Mouse (Mus musculus) brain, adult 10 weeks (tissue): ENCODE results near the gene Cptp. TPM values are rescaled to one million over a fixed set of nuclear protein-coding genes. Genes with fewer than 3 reads are reported as not detected.

Experiments
- polyA plus RNA-seq: library from polyadenylated mRNA; stranded (reverse); fragments of 350-450 nt; fragmentation: Illumina TruSeq; extraction: RNeasy Lipid Tissue Mini Kit (QIAGEN cat#74804); gene quantifications from one replicate; pipeline ENCODE4 v1.2.3, GENCODE M21; 2015; ENCODE audit warnings: low read depth, low replicate concordance

The Cptp gene
- 17.8 TPM for polyA plus RNA-seq

DNA sequence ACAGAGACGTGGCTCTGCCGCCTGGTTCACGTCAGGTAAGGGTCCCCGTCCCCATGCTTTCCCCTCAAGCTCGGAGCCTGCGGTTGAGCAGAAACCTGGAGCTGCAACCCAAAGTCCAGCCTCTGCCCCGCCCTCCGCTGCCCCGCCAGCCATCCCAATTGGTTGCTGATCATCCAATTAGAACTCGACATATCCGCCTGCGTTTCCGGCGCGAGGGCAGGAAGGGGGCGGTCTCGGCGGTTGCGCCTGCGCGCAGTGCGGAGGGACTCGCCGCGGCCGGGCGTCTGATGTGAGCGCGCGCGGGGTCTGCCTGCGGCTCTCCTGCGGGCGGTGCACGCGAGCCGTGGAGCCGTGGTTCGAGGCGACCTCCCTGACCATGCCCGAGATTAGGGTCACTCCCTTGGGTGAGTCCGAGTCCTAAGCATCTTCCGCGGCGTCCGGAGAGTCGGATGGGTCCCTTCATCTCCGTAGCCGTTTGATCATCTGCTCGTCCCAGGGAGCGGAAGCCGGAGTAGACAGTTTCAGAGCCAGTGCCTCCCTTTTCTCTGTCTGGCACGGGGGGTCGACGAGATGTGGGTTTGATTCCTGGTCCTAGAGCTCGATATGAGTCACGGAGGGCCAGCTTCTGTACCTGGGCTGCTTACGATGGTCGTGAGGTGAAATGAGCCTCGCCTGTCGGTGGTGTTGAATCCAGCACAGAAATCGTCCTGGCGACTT is at the start of gene Cptp, which contains the start of gene Ints11:
Gene Cptp (minus strand): TSS at position 124 of the 717 bp plus-strand sequence.
Gene Ints11 (plus strand): TSS at position 230 of the 717 bp plus-strand sequence.

GRCm38 (mm10) chr4:155891551-155892001 is 22.3 kb upstream of the Cptp start, which contains the start of the genes Pusl1 and Acap3:
TSS of gene Pusl1 (minus strand) at chr4:155891781.
TSS of gene Acap3 (plus strand) at chr4:155891822.

GRCm38 (mm10) chr4:155863001-155863400 is 6.2 kb downstream of the Cptp start, which contains the start of gene Tas1r3:
TSS of gene Tas1r3 (minus strand) at chr4:155863362.

GRCm38 (mm10) chr4:155846871-155847578 is 22.2 kb downstream of the Cptp start, which contains the start of gene Dvl1:
TSS of gene Dvl1 (plus strand) at chr4:155847402.

DNA sequence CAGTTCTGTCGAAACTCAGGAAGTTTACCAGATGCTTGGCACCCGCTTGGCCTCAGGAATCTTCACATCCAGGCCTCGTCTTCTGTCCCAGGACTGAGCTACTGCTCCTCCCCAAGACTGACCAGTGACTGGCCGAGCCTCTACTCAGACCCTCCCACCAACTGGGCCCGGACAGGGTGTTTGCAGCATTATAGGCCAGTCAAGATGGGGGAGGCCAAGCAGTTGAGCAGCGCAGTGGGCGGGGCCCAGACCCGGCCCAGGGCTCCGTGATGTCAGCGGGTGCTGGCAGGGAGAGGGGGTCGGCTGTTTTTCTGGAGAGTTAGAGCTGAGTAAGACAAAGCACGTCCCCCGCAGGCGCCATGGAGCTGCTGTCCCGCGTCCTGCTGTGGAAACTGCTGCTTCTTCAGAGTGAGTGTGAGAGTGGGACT is 29.7 kb downstream of the Cptp start, which contains the start of gene Mxra8:
Gene Mxra8 (plus strand): TSS at position 198 of the 428 bp plus-strand sequence.

DNA sequence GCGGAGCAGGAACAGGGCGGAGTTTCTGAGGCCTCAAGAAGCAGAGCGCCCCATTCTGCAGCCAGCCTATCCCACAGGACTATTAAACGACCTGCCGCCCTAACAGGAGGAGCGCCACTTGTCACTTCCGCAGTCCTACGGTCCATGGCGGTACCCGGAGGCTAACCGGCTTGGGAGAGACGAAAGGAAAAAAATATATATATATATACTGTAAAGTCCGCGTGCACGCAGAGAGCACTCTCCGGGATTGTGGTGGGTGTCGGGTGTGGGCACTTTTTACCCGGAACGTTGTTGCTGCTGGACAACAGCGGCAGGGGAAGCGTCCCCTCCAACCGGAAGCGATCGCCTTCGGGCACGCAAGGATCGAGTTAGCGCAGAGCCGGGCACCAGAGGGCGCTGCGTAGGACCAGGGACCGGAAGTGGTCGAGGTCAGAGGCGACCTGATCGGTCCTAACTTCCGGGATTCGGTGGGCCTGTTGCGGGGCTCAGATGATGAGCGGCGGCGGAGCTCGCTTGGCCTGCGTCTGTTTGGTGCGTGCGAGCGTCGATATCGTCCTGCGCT is 38.0 kb downstream of the Cptp start, which contains the start of gene Aurkaip1:
Gene Aurkaip1 (plus strand): TSS at position 68 of the 562 bp plus-strand sequence.

Other genes with a start within 250 kb of the Cptp start
- gene Cdk11b, start 244.6 kb downstream of the Cptp start, polyA plus RNA-seq, result 61.1 TPM
- not detected for gene Gm10563, start 224.0 kb downstream of the Cptp start, polyA plus RNA-seq
- gene Mmp23, start 216.1 kb downstream of the Cptp start, polyA plus RNA-seq, result 2.3 TPM
- 74.7 TPM for gene Mib2, start 200.2 kb downstream of the Cptp start, polyA plus RNA-seq
- 23.6 TPM for gene Fndc10, start 175.1 kb downstream of the Cptp start, polyA plus RNA-seq
- 141 TPM for gene Ssu72, start 164.6 kb downstream of the Cptp start, polyA plus RNA-seq
- gene Tmem240, start 134.6 kb downstream of the Cptp start, polyA plus RNA-seq, result 47.3 TPM
- 50.0 TPM for gene Atad3a, start 108.3 kb downstream of the Cptp start, polyA plus RNA-seq
- gene Vwa1, start 94.7 kb downstream of the Cptp start, polyA plus RNA-seq, result 23.2 TPM
- 62.7 TPM for gene Tmem88b, start 83.6 kb downstream of the Cptp start, polyA plus RNA-seq
- not detected for gene Ankrd65, start 79.0 kb downstream of the Cptp start, polyA plus RNA-seq
- gene Mrpl20, start 66.6 kb downstream of the Cptp start, polyA plus RNA-seq, result 214 TPM
- gene Ccnl2, start 57.0 kb downstream of the Cptp start, polyA plus RNA-seq, result 66.1 TPM
- gene Aurkaip1, start 38.2 kb downstream of the Cptp start, polyA plus RNA-seq, result 148 TPM
- gene Mxra8, start 29.8 kb downstream of the Cptp start, polyA plus RNA-seq, result 6.2 TPM
- gene Dvl1, start 22.0 kb downstream of the Cptp start, polyA plus RNA-seq, result 77.2 TPM
- 0.19 TPM for gene Tas1r3, start 6.1 kb downstream of the Cptp start, polyA plus RNA-seq
- gene Ints11, start 106 bp upstream of the Cptp start, polyA plus RNA-seq, result 36.3 TPM
- 37.8 TPM for gene Pusl1, start 22.3 kb upstream of the Cptp start, polyA plus RNA-seq
- gene Acap3, start 22.4 kb upstream of the Cptp start, polyA plus RNA-seq, result 74.8 TPM
- 56.7 TPM for gene Ube2j2, start 74.4 kb upstream of the Cptp start, polyA plus RNA-seq
- gene C1qtnf12, start 92.9 kb upstream of the Cptp start, polyA plus RNA-seq, result 21.7 TPM
- gene B3galt6, start 123.2 kb upstream of the Cptp start, polyA plus RNA-seq, result 10.9 TPM
- gene Sdf4, start 123.4 kb upstream of the Cptp start, polyA plus RNA-seq, result 237 TPM
- gene Tnfrsf4, start 144.4 kb upstream of the Cptp start, polyA plus RNA-seq, result 2.8 TPM
- not detected for gene Tnfrsf18, start 156.7 kb upstream of the Cptp start, polyA plus RNA-seq
- 0.48 TPM for gene Ttll10, start 190.0 kb upstream of the Cptp start, polyA plus RNA-seq
- 20.4 TPM for gene 9430015G10Rik, start 240.5 kb upstream of the Cptp start, polyA plus RNA-seq